Mouse (Mus musculus) hindbrain, embryonic 10.5 days (tissue): ENCODE data around the gene Tdp1. TPM values are rescaled to one million over a fixed set of nuclear protein-coding genes. Genes with fewer than 3 reads are reported as not detected.
A peak's percentile ranks its signal among the peaks of the same experiment; 100 is the strongest.

Experiments
- DNase-seq: peaks from one replicate; pipeline ENCODE4 v3.0.0-alpha.2; 2017; ENCODE audit warnings: low spot score
- H3K27ac ChIP-seq: fragments of 300-500 bp; sonication (generic); 2 replicates; pipeline ENCODE4 v1.5.1; 2016; ENCODE audit warnings: mild to moderate bottlenecking, moderate library complexity
- H3K27me3 ChIP-seq: fragments of 300-500 bp; sonication (generic); 2 replicates; pipeline ENCODE4 v1.6.1; 2016; ENCODE audit warnings: mild to moderate bottlenecking; ENCODE audit not compliant: poor library complexity, insufficient read depth, severe bottlenecking
- H3K36me3 ChIP-seq: fragments of 300-500 bp; sonication (generic); 2 replicates; pipeline ENCODE4 v1.6.1; 2016; ENCODE audit warnings: mild to moderate bottlenecking, moderate library complexity
- H3K4me1 ChIP-seq: fragments of 300-500 bp; sonication (generic); replicated peaks from 2 replicates; pipeline ENCODE4 v1.6.1; 2016; ENCODE audit warnings: mild to moderate bottlenecking
- H3K4me3 ChIP-seq: fragments of 300-500 bp; sonication (generic); 2 replicates; pipeline ENCODE4 v1.5.1; 2016; ENCODE audit warnings: mild to moderate bottlenecking, moderate library complexity
- H3K9me3 ChIP-seq: fragments of 300-500 bp; sonication (generic); 2 replicates; pipeline ENCODE4 v1.6.1; 2016; ENCODE audit warnings: mild to moderate bottlenecking, moderate library complexity
- WGBS: fragments of 180-500 bp; shearing (Covaris S2); methylation state at CpG from one replicate; pipeline ENCODE4 v1.1.7; 2016; 5-methylcytosine and 5-hydroxymethylcytosine counted together
- polyA plus RNA-seq: library from polyadenylated mRNA; unstranded; fragments of >200 nt; fragmentation: Nextera tagmentation; extraction: Ambion mirVana; gene quantifications from 2 replicates; pipeline ENCODE4 v1.2.1, GENCODE M21; 2016

The Tdp1 gene
- polyA plus RNA-seq, 1 experiment from 2014 or later = 83.9 TPM

DNA sequence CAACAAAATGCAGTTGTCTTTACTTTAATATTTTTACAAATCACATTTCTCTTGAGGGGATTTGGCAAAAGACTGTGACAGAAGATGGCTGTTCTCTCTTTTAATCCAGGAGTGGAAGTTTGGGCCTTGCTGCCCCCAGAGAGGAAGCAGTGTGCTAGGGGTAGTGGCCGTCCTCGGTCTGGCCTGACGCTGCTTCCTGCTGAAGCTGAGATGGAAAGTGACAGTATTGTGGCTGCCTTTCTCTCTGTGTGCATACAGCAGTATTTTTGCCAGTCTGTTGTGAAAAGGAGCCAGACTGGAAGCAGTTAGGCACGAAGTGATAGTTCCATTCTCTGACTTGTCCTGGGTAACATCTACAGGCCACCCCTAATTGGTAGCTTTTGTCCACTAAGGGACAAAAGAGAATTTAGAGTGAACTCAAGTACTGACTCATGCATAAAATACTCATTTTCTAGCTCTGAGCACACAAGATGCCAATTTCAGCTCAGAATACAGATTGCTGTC is 18.6 kb downstream of the Tdp1 start:
- Histone ChIP-seq H3K9me3 (no peaks in the 10 kb centered on the region), H3K27me3 (no peaks in the 10 kb centered on the region), H3K4me3 (no peak overlapping the region), H3K27ac (no peak overlapping the region), H3K36me3 (peaks cover 86% of the 10 kb centered on the region), H3K4me1 (no peaks in the 10 kb centered on the region)
- WGBS = 83% methylated on average over 4 of the region's 4 CpGs
- no peak for DNase-seq

DNA sequence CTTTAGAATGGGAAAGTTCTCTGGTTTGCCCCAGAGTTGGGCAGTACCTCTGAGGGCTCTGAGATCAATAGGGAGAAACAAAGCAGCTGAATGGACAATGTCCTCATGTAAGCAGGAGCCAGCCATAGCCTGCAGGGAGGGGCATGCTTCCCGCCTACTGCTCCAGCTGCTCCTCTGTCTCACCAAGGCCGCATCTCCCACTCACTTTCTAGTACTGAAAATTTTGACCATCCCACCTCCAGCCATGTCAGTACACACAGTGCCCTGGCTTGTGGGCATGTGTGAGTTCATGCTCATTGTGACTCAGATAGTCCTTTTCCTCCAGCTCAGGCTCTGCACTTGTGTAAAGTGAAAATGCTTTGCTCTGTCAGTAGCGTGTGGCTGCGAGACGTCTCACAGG is 20.2 kb downstream of the Tdp1 start:
- no peaks in the 10 kb centered on the region for H3K27me3 ChIP-seq
- WGBS = 89% methylated on average over 5 of the region's 5 CpGs
- peaks cover 87% of the 10 kb centered on the region for H3K36me3 ChIP-seq
- H3K9me3 ChIP-seq = no peaks in the 10 kb centered on the region
- no peaks in the 10 kb centered on the region for H3K4me1 ChIP-seq
- no peak overlapping the region for H3K27ac ChIP-seq
- no peak overlapping the region for H3K4me3 ChIP-seq
- DNase-seq = no peak

DNA sequence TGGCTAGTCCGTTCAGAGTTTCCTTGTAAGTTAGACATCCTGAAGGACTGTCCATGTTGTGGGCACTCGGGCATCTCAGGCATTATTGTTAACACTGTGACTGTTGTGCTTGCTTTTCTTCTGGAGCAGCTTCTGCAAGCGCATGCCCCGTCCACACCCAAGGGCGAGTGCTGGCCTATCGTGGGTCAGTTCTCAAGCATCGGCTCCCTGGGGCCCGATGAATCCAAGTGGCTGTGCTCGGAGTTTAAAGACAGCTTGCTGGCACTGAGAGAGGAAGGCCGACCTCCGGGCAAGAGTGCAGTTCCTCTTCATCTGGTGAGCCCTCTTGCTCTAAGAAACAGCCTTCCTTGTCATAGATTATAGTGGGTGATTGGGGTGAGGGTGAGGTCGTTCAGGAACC is 27.1 kb downstream of the Tdp1 start:
- no peaks in the 10 kb centered on the region for H3K9me3 ChIP-seq
- H3K27me3 ChIP-seq = no peaks in the 10 kb centered on the region
- H3K4me1 ChIP-seq = no peaks in the 10 kb centered on the region
- no peak overlapping the region for H3K27ac ChIP-seq
- WGBS = 87% methylated on average over 12 of the region's 12 CpGs
- no peak overlapping the region for H3K4me3 ChIP-seq
- no peak for DNase-seq
- peaks cover 91% of the 10 kb centered on the region for H3K36me3 ChIP-seq

DNA sequence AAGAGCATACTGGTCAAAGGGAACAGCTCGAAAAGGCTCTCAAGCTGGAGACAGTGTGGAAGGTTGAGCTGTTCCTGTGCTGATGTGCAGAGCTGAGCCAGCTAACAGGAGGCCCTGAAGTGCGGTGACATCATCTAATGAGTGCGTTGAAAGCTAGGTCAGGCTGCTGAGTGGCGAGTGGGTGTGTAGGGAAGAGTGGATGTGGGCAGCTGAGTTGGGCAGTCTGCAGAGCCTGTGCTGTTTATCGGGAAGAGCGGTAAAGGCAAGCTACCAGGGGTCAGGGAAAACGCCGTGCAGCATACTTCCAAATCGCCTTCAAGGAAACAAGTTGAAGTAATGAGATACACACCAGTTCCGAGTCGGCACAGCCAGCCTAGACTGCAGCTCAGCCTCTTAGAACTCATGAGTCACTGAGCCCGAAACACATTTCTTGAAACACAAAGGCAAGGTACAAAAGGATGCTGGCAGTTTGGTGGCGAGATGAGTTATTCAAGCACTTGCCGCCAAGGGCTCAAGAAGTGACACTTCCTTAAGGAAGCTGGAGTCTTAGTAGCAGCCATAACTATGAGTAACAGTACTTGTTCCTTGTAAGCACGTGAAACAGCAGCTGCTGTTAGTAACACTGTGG is 33.6 kb downstream of the Tdp1 start:
- Histone ChIP-seq H3K27me3 (0 out of 2 replicates have a peak, but pooled peaks cover 3% of the 10 kb centered on the region), H3K27ac (no peak overlapping the region), H3K4me1 (peaks cover 4% of the 10 kb centered on the region), H3K9me3 (no peaks in the 10 kb centered on the region), H3K4me3 (no peak overlapping the region), H3K36me3 (peaks cover 83% of the 10 kb centered on the region)
- WGBS = 91% methylated on average over 15 of the region's 15 CpGs
- no peak for DNase-seq

DNA sequence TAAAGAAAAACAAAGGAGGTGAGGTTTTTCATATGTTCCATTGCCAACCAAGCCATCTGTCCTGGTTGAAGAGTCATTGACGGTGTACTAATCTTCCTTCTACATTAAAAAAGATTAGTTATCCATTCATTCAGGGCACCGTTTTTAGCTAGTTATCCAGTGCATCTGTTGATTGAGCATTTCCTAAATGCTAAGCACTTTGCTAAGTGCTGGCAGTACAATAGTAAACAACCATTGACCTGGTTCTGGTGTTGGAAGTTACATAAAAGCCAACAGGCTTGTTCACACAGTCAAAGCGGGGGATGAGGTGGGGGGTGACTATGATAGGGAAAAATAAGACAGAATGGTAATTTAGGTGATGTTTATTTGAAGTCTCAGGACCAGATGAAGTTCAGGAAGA is 35.3 kb downstream of the Tdp1 start:
- DNase-seq = no peak
- Histone ChIP-seq H3K36me3 (peaks cover 73% of the 10 kb centered on the region), H3K9me3 (no peaks in the 10 kb centered on the region), H3K27me3 (peaks cover 10% of the 10 kb centered on the region; the same call in 1 of the 2 replicates), H3K4me3 (no peak overlapping the region), H3K4me1 (peaks cover 18% of the 10 kb centered on the region), H3K27ac (no peak overlapping the region)
- WGBS = 93% methylated on average over 3 of the region's 3 CpGs

DNA sequence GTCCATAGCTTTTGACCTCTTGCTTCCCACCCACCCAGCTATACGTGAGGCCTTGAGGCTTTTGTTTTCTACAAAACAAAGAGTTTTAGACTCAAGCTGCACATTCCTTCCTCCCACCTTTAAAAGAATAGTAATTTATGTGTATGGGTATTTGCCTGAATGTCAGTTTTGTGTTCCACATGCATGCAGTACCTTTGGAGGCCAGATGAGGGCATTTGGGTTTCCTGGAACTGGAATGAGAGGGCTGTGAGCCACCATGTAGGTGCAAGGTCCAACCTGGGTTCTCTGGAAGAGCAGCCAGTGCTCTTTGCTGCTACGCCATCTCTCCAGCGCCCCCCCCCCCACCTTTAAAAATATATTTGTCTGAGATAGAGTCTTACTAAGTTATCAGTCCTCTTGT is 36.7 kb downstream of the Tdp1 start:
- DNase-seq = peak; percentile 14
- H3K9me3 ChIP-seq = no peaks in the 10 kb centered on the region
- peaks cover 68% of the 10 kb centered on the region for H3K36me3 ChIP-seq
- H3K27me3 ChIP-seq = peaks cover 18% of the 10 kb centered on the region; the same call in 1 of the 2 replicates
- no peak overlapping the region for H3K4me3 ChIP-seq
- H3K27ac ChIP-seq = no peak overlapping the region
- 68% methylated on average over 3 of the region's 3 CpGs for WGBS
- H3K4me1 ChIP-seq = peaks cover 21% of the 10 kb centered on the region

DNA sequence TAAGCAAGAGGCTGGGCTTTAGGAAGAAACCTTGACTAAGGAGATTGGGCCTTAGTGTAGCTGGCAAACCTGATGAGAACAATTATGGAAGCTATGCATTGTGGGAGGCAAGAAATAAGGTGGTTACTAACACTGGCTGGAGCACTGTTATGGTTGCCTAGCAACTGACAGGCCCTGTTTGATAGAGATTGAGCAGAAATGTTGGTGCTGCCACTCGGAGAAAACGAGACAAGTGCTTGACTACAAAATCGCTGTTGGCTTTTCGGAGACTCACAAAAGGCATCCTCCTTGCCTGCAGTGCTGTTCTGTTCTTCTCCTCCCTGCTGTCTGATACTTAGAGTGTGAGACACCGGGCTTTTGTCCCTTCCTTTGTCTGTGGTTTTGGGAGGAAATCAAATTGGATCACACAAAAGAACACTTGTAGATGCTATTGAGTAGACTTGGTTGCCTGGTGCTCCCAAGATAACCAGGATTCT is 38.9 kb downstream of the Tdp1 start:
- H3K27ac ChIP-seq = peak overlapping the region; percentile 72
- peaks cover 28% of the 10 kb centered on the region for H3K4me1 ChIP-seq
- WGBS = 29% methylated on average over 5 of the region's 5 CpGs
- peaks cover 64% of the 10 kb centered on the region for H3K36me3 ChIP-seq
- DNase-seq = peak; percentile 57
- peaks cover 23% of the 10 kb centered on the region for H3K27me3 ChIP-seq
- no peaks in the 10 kb centered on the region for H3K9me3 ChIP-seq
- H3K4me3 ChIP-seq = no peak overlapping the region

DNA sequence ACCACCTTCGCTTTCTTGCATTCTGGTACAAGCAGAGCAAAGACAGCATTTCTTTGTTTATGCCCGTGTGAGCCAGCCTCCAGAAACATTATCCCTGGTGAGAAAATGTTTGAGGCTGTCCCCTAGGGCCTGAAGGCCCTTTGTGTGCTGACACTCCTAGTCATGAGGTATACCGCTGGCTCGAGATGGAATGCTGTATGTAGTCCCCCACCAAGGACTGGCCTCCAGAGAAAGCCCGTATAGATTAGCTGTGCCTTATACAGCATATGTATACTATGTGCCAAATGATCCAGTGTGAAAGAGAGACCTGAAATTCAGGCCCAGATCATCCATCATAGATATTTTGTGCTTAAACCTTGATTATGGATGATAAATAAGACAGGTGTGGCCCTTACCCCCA is 39.4 kb downstream of the Tdp1 start:
- peaks cover 28% of the 10 kb centered on the region for H3K4me1 ChIP-seq
- H3K27ac ChIP-seq = peak overlapping the region; percentile 72
- H3K4me3 ChIP-seq = no peak overlapping the region
- DNase-seq = no peak
- peaks cover 58% of the 10 kb centered on the region for H3K36me3 ChIP-seq
- WGBS = 37% methylated on average over 5 of the region's 5 CpGs
- peaks cover 23% of the 10 kb centered on the region for H3K27me3 ChIP-seq
- H3K9me3 ChIP-seq = no peaks in the 10 kb centered on the region

DNA sequence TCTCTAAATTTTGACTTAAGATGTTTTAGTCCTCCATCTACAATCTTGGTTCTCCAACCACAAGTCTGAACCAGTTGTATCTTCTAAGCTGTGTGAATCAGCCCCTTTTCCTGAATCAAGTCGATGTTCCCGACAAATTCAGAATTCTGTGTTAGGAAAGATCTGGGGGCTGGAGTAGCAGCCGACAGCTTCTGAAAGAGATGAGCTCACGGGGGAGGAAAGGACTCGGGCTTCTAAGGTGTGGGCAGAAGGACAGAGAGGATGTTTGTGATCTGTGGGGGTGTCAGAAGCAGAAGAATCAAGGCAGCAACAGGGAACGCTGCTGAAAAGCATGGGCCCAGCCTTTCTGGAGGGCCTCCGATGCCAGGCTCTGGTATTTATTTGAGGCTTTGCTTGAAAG is 44.0 kb downstream of the Tdp1 start:
- H3K4me1 ChIP-seq = peaks cover 20% of the 10 kb centered on the region
- peaks cover 62% of the 10 kb centered on the region for H3K36me3 ChIP-seq
- no peaks in the 10 kb centered on the region for H3K9me3 ChIP-seq
- 87% methylated on average over 7 of the region's 7 CpGs for WGBS
- DNase-seq = no peak
- H3K4me3 ChIP-seq = no peak overlapping the region
- peaks cover 19% of the 10 kb centered on the region for H3K27me3 ChIP-seq
- no peak overlapping the region for H3K27ac ChIP-seq

DNA sequence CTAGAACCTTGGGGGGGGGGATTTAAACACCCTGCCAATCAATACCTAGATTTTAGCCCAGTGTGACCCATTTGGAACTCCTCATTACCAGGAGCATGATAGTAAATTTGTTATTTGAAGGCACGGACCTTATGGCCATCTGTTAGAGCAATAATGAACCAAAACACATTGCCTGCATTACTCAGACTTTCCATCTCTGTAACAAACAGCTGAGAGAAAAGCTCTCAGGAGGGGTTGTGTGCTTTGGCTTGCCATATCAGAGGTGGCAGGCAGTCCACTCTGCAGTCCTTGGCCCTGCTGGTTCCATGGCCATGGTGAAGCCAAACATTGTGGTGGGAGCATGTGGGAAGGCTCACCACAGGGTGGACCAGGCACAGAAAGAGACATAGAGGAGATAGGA is 44.8 kb downstream of the Tdp1 start:
- Histone ChIP-seq H3K36me3 (peaks cover 69% of the 10 kb centered on the region), H3K9me3 (no peaks in the 10 kb centered on the region), H3K27ac (no peak overlapping the region), H3K27me3 (peaks cover 17% of the 10 kb centered on the region), H3K4me1 (peaks cover 11% of the 10 kb centered on the region), H3K4me3 (no peak overlapping the region)
- no peak for DNase-seq
- 88% methylated on average over 1 of the region's 1 CpGs for WGBS

DNA sequence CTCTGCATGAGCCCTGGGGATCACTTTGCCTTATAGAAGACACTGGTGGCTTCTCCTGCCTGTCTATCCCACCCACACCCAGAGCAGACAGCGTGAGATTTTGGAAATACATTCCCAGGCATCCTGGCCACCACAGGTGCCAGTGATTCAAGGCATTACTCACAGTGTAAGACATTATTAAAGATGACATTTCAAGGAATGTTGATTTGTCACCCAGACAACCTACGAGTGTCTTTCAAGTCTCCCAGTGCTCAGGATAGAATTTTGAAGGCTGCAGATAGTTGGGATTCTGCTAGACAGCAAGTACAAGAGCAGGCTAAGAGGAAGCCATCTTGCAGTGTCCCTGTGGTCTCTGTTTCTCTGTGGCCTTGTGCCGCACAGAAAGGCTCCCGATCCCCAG is 47.9 kb downstream of the Tdp1 start:
- WGBS = 94% methylated on average over 4 of the region's 4 CpGs
- Histone ChIP-seq H3K27ac (no peak overlapping the region), H3K4me1 (no peaks in the 10 kb centered on the region), H3K36me3 (peaks cover 76% of the 10 kb centered on the region), H3K4me3 (no peak overlapping the region), H3K9me3 (no peaks in the 10 kb centered on the region), H3K27me3 (peaks cover 5% of the 10 kb centered on the region; the same call in 1 of the 2 replicates)
- no peak for DNase-seq

DNA sequence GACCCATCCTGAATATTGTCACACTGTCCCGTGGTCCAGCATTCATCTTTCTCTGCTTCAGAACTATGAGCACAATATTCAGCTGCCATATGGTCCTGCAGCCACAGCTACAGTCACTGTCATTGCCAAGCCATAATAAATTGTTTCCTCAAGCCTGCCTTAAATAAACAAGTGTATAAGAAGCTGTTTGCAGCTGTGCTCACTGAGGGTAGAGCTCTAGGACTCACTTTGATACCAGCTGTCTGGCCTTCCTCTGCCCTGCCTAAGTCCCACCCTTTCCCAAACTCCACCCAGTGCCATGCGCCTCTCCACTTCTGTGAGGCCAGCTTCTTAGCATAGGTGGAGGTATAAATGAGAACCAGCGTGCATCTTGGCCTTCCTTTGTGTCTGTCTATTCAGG is 49.3 kb downstream of the Tdp1 start:
- DNase-seq = no peak
- WGBS = 95% methylated on average over 3 of the region's 3 CpGs
- Histone ChIP-seq H3K27ac (no peak overlapping the region), H3K27me3 (no peaks in the 10 kb centered on the region), H3K9me3 (no peaks in the 10 kb centered on the region), H3K36me3 (peaks cover 76% of the 10 kb centered on the region), H3K4me1 (no peaks in the 10 kb centered on the region), H3K4me3 (no peak overlapping the region)

DNA sequence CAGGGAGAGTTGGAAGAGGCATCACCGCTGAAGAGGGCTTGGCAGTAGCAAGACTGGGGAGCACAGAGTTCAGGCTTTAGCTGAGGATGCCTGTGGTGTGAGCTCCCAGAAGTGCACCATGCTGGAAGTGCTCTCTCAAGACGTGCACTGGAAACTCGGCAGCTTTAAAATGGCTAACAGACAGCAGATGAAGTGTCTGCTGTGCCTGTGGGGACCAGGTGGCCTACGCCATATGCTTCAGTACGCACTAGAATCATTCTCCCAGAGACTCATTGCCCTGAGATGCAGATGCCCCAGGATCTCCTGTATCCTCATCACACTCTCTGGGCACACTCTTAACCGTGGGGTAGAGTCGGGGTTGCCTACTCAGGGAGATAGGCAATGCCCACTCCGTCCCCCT is 51.1 kb downstream of the Tdp1 start:
- H3K9me3 ChIP-seq = no peaks in the 10 kb centered on the region
- H3K4me1 ChIP-seq = no peaks in the 10 kb centered on the region
- no peak overlapping the region for H3K27ac ChIP-seq
- H3K27me3 ChIP-seq = no peaks in the 10 kb centered on the region
- no peak for DNase-seq
- peaks cover 75% of the 10 kb centered on the region for H3K36me3 ChIP-seq
- 92% methylated on average over 8 of the region's 8 CpGs for WGBS
- H3K4me3 ChIP-seq = no peak overlapping the region

DNA sequence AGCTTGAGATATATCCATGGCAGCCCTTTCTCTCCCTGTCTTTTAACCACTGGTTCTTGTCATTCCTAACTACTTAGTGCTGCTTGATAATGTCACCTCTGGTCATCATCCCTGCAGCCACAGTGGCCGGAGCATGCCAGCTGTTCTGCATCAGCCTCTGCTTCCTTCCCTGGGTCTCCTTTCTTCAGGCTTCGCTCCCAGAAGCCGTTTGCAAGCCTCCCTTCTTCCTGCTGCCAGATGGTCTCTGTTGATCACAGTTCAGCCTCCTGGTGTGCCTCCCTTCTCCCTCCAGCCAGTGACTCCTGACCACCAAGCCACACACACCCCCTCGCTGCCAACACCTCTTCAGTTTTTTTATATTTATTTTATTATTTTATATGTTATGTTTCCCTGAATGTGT is 54.2 kb downstream of the Tdp1 start:
- Histone ChIP-seq H3K4me3 (no peak overlapping the region), H3K9me3 (no peaks in the 10 kb centered on the region), H3K27me3 (no peaks in the 10 kb centered on the region), H3K36me3 (peaks cover 68% of the 10 kb centered on the region), H3K4me1 (no peaks in the 10 kb centered on the region), H3K27ac (no peak overlapping the region)
- WGBS = 78% methylated on average over 4 of the region's 4 CpGs
- no peak for DNase-seq
